In the genomic region with DNA sequence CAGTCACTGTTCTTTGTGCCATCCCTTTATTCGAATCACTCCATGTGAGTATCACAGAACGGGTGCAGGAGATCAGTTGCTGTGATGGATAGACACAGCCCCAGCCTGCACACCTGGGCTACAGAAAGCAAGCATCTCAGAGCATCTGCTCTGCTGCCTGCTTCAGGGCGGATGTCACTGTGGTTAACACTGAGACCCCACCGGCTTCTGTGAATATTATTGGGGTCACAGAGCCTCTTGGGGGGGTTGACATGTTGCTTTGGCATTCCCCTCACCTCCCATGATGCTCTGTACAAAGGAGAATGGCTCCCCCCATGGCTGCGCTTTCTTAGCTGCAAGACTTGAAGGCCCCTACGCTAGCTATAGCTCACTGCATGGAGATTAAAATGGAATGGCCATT, we compare ENCODE assay signal across 21 mouse cellular contexts. TPM values are rescaled to one million over a fixed set of nuclear protein-coding genes. Genes with fewer than 3 reads are reported as not detected.
"Had no signal": no experiment of that assay in that cellular context is flagged by ENCODE, and none has a peak within 500 bp of the region (broad histone marks: within the 10 kb centered on the region; RNA-seq: fewer than 3 reads in every experiment).

No protein-coding gene starts in this region.

- ATAC-seq: liver, embryonic 12.5 days; midbrain, embryonic 15.5 days had no signal

- H3K4me1 ChIP-seq: limb, embryonic 15.5 days; liver, embryonic 12.5 days; lung, embryonic 15.5 days; megakaryocyte, embryonic 14.5 days; midbrain, embryonic 15.5 days; neural tube, embryonic 13.5 days had no signal

- H3K36me3 ChIP-seq: limb, embryonic 15.5 days; liver, embryonic 12.5 days; lung, embryonic 15.5 days; midbrain, embryonic 15.5 days; neural tube, embryonic 13.5 days had no signal

- H3K27ac ChIP-seq: limb, embryonic 15.5 days; liver, embryonic 12.5 days; lung, embryonic 15.5 days; macrophage; midbrain, embryonic 15.5 days; neural tube, embryonic 13.5 days had no signal

- H3K4me2 ChIP-seq: limb, embryonic 15.5 days; liver, embryonic 12.5 days; lung, embryonic 15.5 days; midbrain, embryonic 11.5 days; midbrain, embryonic 15.5 days; neural tube, embryonic 13.5 days had no signal

- H3K27me3 ChIP-seq: limb, embryonic 15.5 days; liver, embryonic 12.5 days; lung, embryonic 15.5 days; midbrain, embryonic 15.5 days; neural tube, embryonic 13.5 days had no signal

- H3K4me3 ChIP-seq: limb, embryonic 15.5 days; liver, embryonic 12.5 days; lung, embryonic 15.5 days; megakaryocyte, embryonic 14.5 days; midbrain, embryonic 15.5 days; neural tube, embryonic 13.5 days had no signal

- H3K9ac ChIP-seq: limb, embryonic 15.5 days; liver, embryonic 12.5 days; lung, embryonic 15.5 days; midbrain, embryonic 15.5 days; neural tube, embryonic 13.5 days had no signal

- H3K9me3 ChIP-seq: limb, embryonic 15.5 days; liver, embryonic 12.5 days; lung, embryonic 15.5 days; midbrain, embryonic 15.5 days; neural tube, embryonic 13.5 days had no signal

- DNase-seq: kidney, adult 2 months; kidney, postnatal 25 days; layer of hippocampus, adult 9-11 months; layer of hippocampus, postnatal 36 days; lung, postnatal 14 days; retina, postnatal 1 day; right cerebral cortex, postnatal 4 days; spleen, adult 18-20 months had no signal

RNA-seq across cellular contexts. Expression of a gene that starts 3.8 kb away (rescaled TPM):
- total RNA-seq: layer of hippocampus, postnatal 36 days; left cerebral cortex, postnatal 25 days had no signal
- polyA plus RNA-seq: limb, embryonic 11.5 days; limb, embryonic 15.5 days; liver, embryonic 12.5 days; liver, embryonic 16.5 days; midbrain, embryonic 11.5 days; midbrain, embryonic 15.5 days; neural tube, embryonic 13.5 days had no signal

RNA-seq across cellular contexts. Expression of a gene that starts 46.8 kb away (rescaled TPM):
- total RNA-seq: layer of hippocampus, postnatal 36 days; left cerebral cortex, adult 8-10 months; left cerebral cortex, postnatal 25 days had no signal
- polyA plus RNA-seq: limb, embryonic 15.5 days; liver, embryonic 12.5 days; midbrain, embryonic 11.5 days; midbrain, embryonic 15.5 days; neural tube, embryonic 13.5 days had no signal

RNA-seq across cellular contexts. Expression of a gene that starts 47.4 kb away (rescaled TPM):
- total RNA-seq: monocyte, adult 5-6 weeks had no signal
- polyA plus RNA-seq: macrophage had no signal
